Mouse (Mus musculus) kidney, adult 2 months (tissue): Measurements from ENCODE around the gene Foxd2. TPM values are rescaled to one million over a fixed set of nuclear protein-coding genes. Genes with fewer than 3 reads are reported as not detected.
A peak's percentile ranks its signal among the peaks of the same experiment; 100 is the strongest.

Source experiments
- DNase-seq: peaks from one replicate; pipeline ENCODE4 v3.0.0; 2021
- H3K27ac ChIP-seq: fragments of 200-500 bp; 2 replicates; pipeline ENCODE4 v1.5.1; 2012; ENCODE audit warnings: low read depth, low read length, control low read depth, inconsistent platforms; ENCODE audit not compliant: insufficient read depth
- H3K27me3 ChIP-seq: fragments of 200-500 bp; replicated peaks from 2 replicates; pipeline ENCODE4 v1.6.1; 2012; ENCODE audit warnings: mild to moderate bottlenecking, moderate library complexity, low read length, inconsistent platforms; ENCODE audit not compliant: control insufficient read depth, insufficient read depth
- H3K36me3 ChIP-seq: fragments of 200-500 bp; 2 replicates; pipeline ENCODE4 v1.6.1; 2012; ENCODE audit warnings: mild to moderate bottlenecking, moderate library complexity, low read length, inconsistent platforms; ENCODE audit not compliant: control insufficient read depth, insufficient read depth
- H3K4me1 ChIP-seq: fragments of 200-500 bp; 2 replicates; pipeline ENCODE4 v1.6.1; 2011; ENCODE audit warnings: low read length; ENCODE audit not compliant: control insufficient read depth, insufficient read depth
- H3K4me3 ChIP-seq: fragments of 200-500 bp; 2 replicates; pipeline ENCODE4 v1.5.1; 2011; ENCODE audit warnings: mild to moderate bottlenecking, low read depth, low read length, control low read depth; ENCODE audit not compliant: insufficient read depth
- CTCF ChIP-seq: fragments of 200-500 bp; conservative IDR thresholded peaks from 2 replicates; pipeline ENCODE4 v1.5.1; 2011; ENCODE audit warnings: low read depth, mild to moderate bottlenecking, control low read depth, low read length, moderate library complexity, mixed read lengths; ENCODE audit not compliant: insufficient read depth, insufficient read length
- POLR2A ChIP-seq: fragments of 200-500 bp; IDR thresholded peaks from one replicate; pipeline ENCODE4 v1.6.1; 2011; ENCODE audit warnings: low read depth, low read length, control low read depth
- WGBS: fragments of 180-500 bp; shearing (Covaris S2); methylation state at CpG from one replicate; pipeline ENCODE4 v1.1.7; 2018; 5-methylcytosine and 5-hydroxymethylcytosine counted together
- polyA plus RNA-seq: library from polyadenylated mRNA; depleted of rRNA; stranded (reverse); fragments of >200 nt; gene quantifications from 2 replicates; pipeline ENCODE4 v1.2.3, GENCODE M21; 2012

Foxd2 gene
- polyA plus RNA-seq, 1 experiment = 1.5 TPM

GRCm38 (mm10) chr4:114929155-114929554 is 20.5 kb upstream of the Foxd2 start:
- H3K36me3 ChIP-seq = no peaks in the 10 kb centered on the region
- H3K27me3 ChIP-seq = peaks cover 8% of the 10 kb centered on the region; the same call in 1 of the 2 replicates
- WGBS = 71% methylated on average over 15 of the region's 15 CpGs
- no peak for DNase-seq
- H3K4me3 ChIP-seq = no peak overlapping the region
- no peaks in the 10 kb centered on the region for H3K4me1 ChIP-seq
- no peak for TF ChIP-seq POLR2A
- no peak for TF ChIP-seq CTCF
- H3K27ac ChIP-seq = no peak overlapping the region

GRCm38 (mm10) chr4:114925917-114926312 is 17.2 kb upstream of the Foxd2 start, which contains the start of gene Foxe3:
Gene Foxe3, minus strand, starts transcription at chr4:114926013.
- Histone ChIP-seq H3K36me3 (no peaks in the 10 kb centered on the region), H3K27ac (no peak within 1 kb of the TSS), H3K4me3 (peak within 1 kb of the TSS; percentile 22), H3K27me3 (peaks cover 8% of the 10 kb centered on the region; the same call in 1 of the 2 replicates), H3K4me1 (no peaks in the 10 kb centered on the region)
- TF ChIP-seq POLR2A (no peak), CTCF (no peak)
- no peak for DNase-seq
- WGBS = under 1% methylated on average over 21 of the region's 25 CpGs

- no peak for TF ChIP-seq POLR2A
- TF ChIP-seq CTCF = no peak
- H3K4me1 ChIP-seq = no peaks in the 10 kb centered on the region
- peaks cover 8% of the 10 kb centered on the region; the same call in 1 of the 2 replicates for H3K27me3 ChIP-seq
- peak overlapping the region; percentile 22 for H3K4me3 ChIP-seq
- peak; percentile 32 for DNase-seq
- no peak overlapping the region for H3K27ac ChIP-seq
- WGBS = 1% methylated on average over 125 of the region's 125 CpGs
- H3K36me3 ChIP-seq = no peaks in the 10 kb centered on the region
Observed at GRCm38 (mm10) chr4:114924971-114925916, 16.6 kb upstream of the Foxd2 start.

- H3K27ac ChIP-seq = no peak overlapping the region
- WGBS = 47% methylated on average over 2 of the region's 2 CpGs
- TF ChIP-seq POLR2A (no peak), CTCF (peak; percentile 54)
- H3K27me3 ChIP-seq = no peaks in the 10 kb centered on the region
- no peak overlapping the region for H3K4me3 ChIP-seq
- peak; percentile 66 for DNase-seq
- H3K36me3 ChIP-seq = no peaks in the 10 kb centered on the region
- H3K4me1 ChIP-seq = no peaks in the 10 kb centered on the region
Observed at GRCm38 (mm10) chr4:114917091-114917490, 8.4 kb upstream of the Foxd2 start.

DNA sequence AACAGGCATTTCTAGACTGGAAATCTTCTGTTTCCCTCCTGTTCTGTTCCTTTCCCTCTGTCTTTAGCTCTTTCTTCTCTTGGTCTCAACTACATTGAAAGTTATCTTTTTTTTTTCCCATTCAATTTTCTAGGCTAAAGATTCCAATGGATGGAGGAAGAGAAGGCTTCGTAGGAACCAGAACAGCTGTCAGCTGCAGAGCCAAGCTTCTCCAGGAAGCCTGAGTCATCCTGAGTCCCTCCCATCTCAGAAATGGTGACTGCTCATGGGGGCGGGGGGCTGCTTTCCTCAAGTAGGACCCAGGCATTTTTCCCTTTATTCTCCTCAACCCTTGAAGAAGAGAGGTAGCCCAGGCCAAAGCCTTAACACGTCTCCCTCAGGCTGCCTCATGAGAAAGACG is 7.4 kb upstream of the Foxd2 start:
- Histone ChIP-seq H3K27me3 (no peaks in the 10 kb centered on the region), H3K36me3 (no peaks in the 10 kb centered on the region), H3K4me3 (no peak overlapping the region), H3K4me1 (no peaks in the 10 kb centered on the region), H3K27ac (no peak overlapping the region)
- 81% methylated on average over 4 of the region's 4 CpGs for WGBS
- DNase-seq = no peak
- TF ChIP-seq CTCF (no peak), POLR2A (no peak)

GRCm38 (mm10) chr4:114913594-114913962 is 4.9 kb upstream of the Foxd2 start:
- H3K4me3 ChIP-seq = no peak overlapping the region
- WGBS = 27% methylated on average over 13 of the region's 13 CpGs

More at GRCm38 (mm10) chr4:114913594-114913962, 4.9 kb upstream of the Foxd2 start:
- Histone ChIP-seq H3K27me3 (no peaks in the 10 kb centered on the region), H3K36me3 (no peaks in the 10 kb centered on the region), H3K27ac (no peak overlapping the region), H3K4me1 (no peaks in the 10 kb centered on the region)
- DNase-seq = peak; percentile 50
- TF ChIP-seq POLR2A = no peak
- TF ChIP-seq CTCF = peak; percentile 61
